Mouse (Mus musculus) lung, postnatal 14 days (tissue): ENCODE data around the gene Psmd10.
A peak's percentile ranks its signal among the peaks of the same experiment; 100 is the strongest.

ENCODE experiments used
- DNase-seq: peaks from one replicate; pipeline ENCODE4 v3.0.0; 2021

The Psmd10 gene

DNA sequence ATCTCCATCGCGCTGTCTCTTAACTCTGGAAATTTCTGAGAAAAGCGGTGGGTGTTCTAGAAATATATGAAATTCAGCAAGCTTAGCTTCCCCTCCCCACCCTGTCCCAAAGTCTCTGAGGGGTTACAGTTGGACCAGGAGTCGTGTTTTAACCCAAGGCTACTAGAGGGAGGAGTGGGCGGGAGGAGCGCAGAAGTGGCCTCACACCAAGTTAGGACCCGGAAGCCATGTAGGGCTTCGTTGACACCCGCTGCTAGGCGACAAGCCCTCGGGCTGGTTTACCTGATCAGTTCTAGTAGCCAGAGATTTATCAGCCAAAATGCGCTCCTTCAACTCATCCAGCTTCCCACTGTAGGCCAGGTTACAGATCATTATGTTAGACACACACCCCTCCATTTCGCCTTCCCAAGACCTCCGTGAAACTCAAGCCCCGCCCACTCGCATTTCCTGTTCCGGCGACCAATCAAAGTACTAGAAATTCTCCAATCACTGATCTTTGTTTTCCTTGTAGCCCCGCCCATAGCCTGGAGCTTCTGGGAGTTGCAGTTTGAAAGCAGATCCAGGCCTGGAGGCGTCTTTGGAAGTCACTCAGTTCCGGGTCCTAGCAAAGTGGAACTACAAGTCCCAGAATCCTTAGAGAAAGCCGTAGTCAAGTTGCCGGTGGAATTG is at the start of gene Psmd10, which contains the start of gene Atg4a:
Gene Psmd10, minus strand, starts transcription at position 457 of the 669 bp plus-strand sequence.
Gene Atg4a, plus strand, starts transcription at position 636 of the 669 bp plus-strand sequence.
- peak; percentile 91 for DNase-seq

DNA sequence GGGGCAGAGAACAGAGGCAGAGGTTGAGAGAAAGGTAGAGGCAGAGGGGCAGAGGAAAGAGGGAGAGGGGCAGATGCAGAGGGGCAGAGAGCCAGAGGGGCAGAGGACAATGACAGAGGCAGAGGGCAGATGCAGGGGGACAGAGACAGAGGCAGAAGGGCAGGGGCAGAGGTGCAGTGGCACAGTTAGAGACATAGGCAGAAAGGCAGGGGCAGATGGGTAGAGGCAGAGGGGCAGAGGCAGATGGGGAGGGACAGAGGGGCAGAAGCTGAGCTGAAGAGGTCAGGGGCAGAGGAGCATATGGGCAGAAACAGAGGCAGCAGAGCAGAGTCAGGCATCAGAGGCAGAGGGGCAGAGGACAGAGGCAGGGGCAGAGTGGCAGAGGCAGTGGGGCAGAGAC is 42.4 kb upstream of the Psmd10 start:
- no peak for DNase-seq

DNA sequence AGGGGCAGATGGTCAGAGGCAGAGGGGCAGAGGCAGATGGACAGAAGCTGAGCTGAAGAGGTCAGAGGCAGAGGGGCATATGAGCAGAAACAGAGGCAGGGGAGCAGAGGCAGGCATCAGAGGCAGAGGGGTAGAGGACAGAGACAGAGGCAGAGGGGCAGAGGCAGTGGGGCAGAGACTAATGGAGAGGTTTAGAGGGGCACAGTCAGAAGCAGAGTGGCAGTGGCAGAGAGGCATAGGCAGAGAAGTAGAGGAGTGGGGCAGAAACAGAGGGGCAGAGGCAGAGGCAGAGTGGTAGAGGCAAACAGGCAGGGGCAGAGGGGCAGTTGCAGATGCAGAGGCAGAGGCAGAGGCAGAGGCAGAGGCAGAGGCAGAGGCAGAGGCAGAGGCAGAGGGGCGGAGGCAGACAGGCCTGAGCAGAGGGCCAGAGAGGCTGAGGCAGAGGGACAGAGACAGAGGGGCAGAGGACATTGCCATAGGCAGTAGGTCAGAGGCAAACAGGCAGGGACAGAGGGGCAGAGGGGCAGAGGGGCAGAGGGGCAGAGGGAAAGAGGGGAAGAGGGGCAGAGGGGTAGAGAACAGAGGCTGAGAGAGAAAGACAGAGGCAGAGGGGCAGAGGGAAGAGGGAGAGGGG is 41.5 kb upstream of the Psmd10 start:
- DNase-seq = no peak

DNA sequence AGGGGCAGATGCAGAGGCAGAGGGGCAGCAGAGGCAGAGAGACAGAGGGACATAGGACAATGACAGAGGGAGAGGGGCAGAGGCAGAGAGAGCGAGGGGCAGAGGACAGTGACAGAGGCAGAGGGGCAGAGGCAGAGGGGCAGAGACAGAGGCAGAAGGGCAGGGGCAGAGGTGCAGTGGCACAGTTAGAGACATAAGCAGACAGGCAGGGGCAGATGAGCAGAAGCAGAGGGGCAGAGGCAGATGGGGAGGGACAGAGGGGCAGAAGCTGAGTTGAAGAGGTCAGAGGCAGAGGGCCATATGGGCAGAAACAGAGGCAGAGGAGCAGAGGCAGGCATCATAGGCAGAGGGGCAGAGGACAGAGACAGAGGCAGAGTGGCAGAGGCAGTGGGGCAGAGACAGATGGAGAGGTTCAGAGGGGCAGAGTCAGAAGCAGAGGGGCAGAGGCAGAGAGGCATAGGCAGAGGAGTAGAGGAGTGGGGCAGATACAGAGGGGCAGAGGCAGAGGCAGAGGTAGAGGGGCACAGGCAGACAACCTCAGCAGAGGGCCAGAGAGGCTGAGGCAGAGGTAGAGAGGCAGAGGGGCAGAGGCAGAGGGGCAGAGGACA is 40.5 kb upstream of the Psmd10 start:
- DNase-seq = no peak

DNA sequence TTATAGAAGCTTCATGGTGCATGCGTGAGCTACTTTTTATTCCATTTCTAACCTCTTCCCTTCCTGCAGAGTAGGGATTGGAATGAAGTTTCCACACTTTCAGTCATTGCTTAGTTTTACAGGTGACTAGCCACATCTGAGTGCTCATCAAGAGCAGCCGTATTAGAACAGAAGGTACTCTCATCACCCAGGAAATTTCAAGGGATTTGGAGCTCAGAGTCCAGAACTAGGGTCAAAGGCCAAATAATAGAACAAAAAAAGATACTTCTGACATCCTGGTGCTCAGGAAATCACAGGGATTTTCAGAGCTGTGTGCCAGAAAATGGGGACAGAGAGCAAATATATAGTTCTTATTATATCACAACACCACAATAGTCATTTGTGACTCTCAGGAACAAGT is 28.7 kb upstream of the Psmd10 start:
- DNase-seq = no peak

DNA sequence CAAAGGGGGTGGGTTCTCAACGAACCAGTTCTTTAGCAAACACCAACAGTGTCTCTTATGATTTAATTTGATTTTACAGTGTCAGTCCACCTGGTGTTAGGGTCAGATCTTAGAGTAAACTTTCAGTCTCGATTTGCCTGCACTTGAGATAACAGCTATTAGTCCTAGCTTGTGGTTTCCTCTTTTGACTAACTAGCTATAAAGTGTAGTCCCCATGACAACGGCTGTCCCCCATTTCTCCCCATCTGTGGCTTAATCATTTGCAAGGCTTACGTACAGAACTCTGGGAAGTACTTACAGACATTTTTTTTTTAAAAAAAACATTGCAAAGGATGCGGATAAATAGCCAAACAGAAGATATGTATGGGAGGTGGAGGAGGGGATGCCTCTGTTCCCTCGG is 28.3 kb upstream of the Psmd10 start:
- no peak for DNase-seq

DNA sequence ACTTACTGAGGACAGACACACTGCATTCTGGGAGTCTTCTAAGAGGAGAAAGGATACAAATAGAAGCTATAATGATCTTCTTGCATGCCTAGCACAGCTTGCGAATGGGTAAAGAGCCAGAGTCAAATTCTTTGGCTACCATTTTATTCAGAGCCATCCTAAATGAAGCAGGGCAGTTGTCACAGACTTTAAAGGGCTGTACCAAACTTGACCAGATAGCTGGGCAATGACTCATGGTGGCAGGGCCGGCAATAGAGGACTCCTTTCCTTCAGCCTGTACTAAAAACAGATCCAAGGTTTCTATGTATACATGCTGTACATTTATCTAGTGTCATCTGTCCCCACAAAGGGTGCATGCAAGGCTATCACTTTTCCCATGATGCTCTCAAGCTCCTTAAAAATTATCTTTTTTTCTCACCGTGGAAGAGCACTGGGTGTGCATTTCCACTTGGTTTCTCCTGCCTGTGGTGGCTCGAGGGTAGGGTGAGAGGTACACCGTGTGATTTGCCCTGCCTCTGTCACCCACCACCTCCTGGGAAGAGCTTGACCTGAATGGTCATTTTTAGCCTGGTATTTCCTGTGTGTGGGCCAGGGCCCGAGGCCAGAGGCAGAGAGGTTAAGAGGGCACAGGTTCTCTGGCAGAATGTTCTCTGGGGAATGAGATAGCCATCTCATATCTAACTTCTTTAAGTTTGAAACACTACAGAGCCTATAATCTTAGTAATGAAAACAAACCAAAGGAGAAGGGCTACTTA is 26.9 kb upstream of the Psmd10 start:
- DNase-seq = no peak

DNA sequence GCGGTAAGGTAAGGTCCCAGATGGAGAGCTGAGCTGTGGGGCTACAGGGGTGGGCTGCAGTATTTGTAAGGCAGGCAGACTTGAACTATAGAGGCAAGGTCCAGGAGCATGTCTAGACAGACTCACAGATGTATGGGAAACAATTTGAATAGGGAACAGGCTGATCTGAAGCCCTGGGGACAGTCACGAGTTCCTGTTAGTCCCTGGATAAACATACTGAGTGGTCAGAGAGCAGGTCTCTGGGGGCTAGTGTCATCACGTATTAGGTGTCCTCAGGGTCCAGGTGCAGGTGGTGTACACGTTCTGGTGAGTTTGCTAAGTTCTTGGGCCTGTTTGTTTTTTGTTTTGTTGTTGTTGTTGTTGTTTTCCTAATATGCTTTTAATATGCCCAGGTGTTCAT is 23.6 kb upstream of the Psmd10 start:
- DNase-seq = no peak

DNA sequence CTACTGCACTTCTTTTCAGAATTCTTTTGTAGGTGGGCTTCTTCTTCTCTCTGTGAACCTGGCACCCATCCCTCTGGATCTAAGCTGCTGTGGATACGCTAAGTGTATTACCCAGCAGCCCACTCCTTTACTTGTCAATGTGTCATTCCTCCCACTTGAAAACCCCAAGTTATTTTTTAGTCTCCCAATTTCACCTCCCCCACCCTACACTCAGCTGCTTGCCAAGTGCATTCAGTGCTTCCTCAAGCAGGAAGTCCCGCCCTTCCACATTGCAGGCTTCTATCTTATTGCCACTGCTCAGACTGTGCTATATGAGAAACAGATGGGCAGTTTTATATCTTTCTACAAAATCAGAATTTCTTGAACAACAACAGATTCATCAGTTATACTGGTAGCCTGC is 23.0 kb upstream of the Psmd10 start:
- peak; percentile 38 for DNase-seq

DNA sequence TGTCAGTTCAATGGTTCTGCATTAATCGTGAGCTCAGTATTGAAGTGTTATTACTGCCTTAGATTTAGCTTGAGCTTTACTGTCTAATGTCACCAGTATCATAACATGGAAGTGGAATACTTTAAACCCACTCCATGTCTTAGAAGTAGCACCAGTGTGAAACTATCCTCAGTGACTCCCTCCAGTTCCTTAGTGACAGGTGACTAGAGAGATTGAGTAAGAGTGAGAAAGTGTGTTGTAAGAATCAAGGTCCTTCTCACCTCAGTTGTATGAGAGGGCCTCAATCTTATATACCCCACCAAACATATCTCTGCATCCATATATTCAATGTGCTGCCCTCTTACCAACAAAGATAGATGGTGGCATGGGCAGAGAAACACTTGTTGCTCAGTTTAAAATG is 22.4 kb upstream of the Psmd10 start:
- no peak for DNase-seq

DNA sequence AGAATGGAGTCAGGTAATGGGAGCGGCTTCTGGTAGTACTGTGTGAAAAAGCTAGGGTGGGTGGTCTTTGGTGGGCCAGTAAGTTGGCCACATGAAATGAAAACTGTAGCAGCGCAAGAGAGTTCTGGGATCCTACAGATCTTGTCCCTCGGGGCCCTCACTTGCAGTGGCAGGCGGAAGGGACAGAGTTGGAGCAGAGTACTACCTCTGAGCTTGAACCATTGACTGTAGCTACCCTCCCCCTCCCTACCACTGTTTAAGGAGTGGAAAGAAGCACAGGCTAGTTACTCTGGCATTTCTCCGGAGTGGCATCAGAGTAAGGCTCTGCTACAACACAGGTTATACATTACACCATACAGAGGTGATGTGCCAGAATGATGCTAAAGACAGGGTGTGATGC is 431 bp upstream of the Psmd10 start:
- DNase-seq = no peak

DNA sequence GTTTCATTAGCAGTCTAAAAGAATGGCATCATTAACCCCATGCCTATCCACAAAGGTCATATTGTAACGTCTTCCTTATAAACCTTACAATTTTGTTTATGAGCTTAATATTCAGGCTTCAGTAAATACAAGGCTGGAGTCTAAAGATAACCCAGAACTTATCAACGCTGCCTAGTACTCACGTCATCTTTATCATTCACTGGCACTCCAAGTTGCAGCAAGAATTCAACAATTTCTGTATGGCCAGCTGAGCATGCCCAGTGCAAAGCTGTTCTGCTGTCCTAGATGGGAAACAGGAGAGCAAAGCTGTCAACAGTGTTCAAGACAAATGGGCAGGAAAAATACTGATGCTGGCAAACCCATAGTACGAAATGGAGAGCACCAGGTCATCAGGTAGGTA is 2.9 kb downstream of the Psmd10 start:
- DNase-seq = no peak

DNA sequence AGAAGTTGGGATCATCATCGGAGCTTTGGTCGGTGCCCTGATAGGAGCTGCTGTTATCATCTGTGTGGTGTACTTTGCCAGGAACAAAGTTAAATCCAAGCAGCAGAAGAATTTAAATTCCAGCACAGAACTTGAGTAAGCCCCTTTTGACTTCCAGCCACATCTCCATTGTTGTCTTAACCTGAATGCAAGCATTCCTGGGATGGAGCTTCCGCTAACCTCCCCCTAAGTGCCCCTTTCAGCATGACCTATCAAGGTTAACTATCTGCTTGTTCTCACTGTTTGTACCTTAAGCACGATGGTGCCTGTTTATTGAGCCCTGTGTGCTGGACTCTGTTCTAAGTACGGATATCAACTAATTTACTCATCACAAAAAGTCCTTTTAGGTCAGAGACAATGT is 20.3 kb downstream of the Psmd10 start:
- DNase-seq = no peak

DNA sequence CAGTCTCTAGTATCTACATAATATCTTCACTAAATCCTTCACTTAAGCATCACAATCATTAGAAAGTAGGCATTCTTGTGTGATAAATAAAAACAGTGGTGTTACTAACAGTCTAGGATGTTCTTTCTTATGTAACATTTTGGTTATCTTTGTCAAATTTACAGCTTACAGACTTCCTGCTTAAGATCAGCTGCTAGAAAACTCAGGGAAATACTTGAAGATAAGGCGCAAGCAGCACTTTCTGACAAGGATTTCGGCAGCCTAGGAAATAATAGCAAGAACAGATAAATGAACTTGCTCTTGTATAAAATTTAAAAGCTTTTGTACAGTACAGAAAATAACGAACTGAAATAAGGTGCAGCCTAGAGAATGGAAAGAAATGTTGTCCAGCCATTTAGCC is 23.3 kb downstream of the Psmd10 start:
- no peak for DNase-seq

DNA sequence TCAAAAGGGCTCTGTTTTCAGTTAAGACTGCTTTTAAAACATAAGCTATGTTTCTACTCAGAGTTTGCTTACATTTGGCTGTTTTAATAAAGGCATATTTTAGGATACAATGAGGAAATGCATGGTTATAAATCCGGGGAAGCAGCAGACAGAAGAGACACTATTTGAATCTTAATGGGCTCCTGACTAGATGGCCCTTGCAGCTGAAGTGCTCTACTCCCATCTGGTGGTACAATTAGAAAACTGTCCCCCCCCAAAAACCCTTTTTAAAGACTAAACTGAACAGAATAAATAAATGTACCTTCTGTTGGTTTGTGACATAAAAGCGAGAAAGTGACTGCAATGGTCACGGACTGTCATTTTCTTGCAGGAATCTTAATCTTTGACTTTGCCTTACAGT is 24.5 kb downstream of the Psmd10 start:
- DNase-seq = no peak

DNA sequence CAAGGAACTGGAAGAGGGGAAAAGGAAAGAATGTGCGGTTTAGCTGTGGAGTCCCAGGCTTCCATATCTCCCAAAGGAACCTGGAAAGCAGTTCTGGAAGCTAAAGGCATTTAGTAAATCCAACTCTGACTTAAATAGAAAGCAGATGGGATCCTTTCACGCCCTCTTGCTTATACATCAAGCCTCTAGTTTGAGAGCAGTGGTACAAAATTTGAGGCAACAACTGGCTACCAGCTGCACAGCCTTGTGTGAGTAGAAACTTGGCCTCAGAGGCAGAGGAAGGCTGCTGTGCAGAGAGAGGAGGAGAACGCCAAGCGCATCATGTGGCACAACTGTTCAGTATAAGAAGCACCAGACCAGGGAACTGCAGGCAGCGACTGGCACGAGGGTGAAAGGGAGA is 35.2 kb downstream of the Psmd10 start:
- no peak for DNase-seq

DNA sequence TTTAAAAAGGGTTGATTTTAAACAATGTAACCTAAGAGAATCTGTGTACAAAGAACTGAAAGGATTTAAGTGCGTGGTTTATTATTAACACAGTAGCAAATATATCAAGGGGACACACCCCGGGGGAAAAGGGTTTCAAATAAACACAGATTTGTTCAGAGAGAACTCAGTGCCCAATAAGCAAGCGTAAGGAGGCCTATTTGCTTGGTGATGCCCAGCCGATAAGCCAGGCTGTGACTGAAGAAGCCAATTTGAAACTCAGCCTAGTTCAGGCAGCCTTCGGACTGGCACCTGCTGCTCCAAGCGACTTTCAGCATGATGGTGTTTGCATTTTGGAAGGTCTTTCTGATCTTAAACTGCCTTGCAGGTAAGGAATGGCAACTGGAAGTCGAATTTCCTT is 49.2 kb downstream of the Psmd10 start, which contains the start of gene Vsig1:
Gene Vsig1, plus strand, starts transcription at position 249 of the 400 bp plus-strand sequence.
- no peak for DNase-seq

DNA sequence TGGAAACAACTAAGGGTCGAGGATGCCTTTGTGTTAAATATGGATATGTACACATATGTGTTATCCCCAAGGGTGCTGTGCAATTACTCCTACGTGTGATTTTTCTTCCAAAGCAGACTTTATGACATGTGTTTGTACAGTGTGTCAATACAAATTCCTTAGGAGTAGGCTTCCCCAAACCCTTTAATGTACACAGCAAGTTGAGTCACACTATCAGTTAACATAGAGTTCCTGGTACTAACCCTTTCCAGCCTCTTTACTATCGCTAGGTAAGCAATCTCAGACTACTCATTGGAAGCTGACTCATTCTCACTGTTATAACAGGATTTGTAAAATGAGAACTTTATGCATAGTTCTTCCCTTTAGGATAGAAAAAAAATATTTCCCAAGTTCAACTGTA is 53.0 kb downstream of the Psmd10 start:
- no peak for DNase-seq
